Comparison of ENCODE assay signal across 8 mouse cellular contexts in the genomic region with DNA sequence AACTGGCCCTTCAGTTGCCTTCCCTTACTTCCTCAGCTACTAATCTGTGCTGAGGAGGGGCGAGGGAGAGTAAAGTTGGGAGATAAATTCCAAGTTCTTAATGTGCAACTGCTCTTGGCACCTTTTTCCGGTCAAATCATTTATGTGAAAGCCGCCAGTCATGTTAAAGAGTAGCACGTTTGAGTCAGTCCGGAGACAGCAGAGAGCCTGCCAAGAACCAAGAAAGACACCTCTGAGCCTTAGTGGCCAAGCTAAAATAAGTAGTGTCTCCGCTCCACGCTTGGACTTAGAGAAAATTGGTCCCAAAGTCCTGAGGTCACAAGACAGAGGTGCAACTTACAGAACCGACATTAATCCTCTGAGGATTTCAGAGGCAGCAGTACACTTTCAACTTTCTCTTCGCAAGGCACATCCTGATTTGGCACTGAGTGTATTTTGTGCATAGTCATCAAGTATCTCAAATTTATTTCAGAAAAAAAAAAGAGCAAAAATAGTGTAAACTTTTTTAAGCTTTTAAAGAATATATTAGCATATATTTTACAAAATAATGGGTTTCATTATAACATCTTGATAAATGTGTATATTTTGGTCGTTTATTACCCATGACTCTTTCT. TPM values are rescaled to one million over a fixed set of nuclear protein-coding genes. Genes with fewer than 3 reads are reported as not detected.
DNase-seq lines count a peak whose midpoint lies in the region; ATAC-seq and TF ChIP-seq lines count a peak whose summit lies in the region.

No protein-coding gene starts in this region.

- peak overlapping the region; percentile 93 for H3K4me3 ChIP-seq in cortical plate, adult 2 months (ENCODE audit: insufficient read depth, low read length)
- H3K4me3 ChIP-seq in hindbrain, embryonic 16.5 days (ENCODE audit: low read length), result peak overlapping the region; percentile 88
- peak overlapping the region; percentile 57 for H3K4me3 ChIP-seq in midbrain, embryonic 11.5 days (ENCODE audit: low read depth, low read length)

- H3K4me2 ChIP-seq in hindbrain, embryonic 16.5 days (ENCODE audit: low read length), result peak overlapping the region; percentile 99
- H3K4me2 ChIP-seq in midbrain, embryonic 11.5 days, result peak overlapping the region; percentile 62

- no peaks in the 10 kb centered on the region for H3K36me3 ChIP-seq in hindbrain, embryonic 16.5 days (ENCODE audit: control insufficient read depth, insufficient read depth, low read length)
- no peaks in the 10 kb centered on the region for H3K36me3 ChIP-seq in midbrain, embryonic 11.5 days (ENCODE audit: control insufficient read depth, insufficient read depth, low read length)

- no peak for ATAC-seq in hindbrain, embryonic 16.5 days
- ATAC-seq in midbrain, embryonic 11.5 days (ENCODE audit: low FRiP score), result no peak
- ATAC-seq in granulocyte monocyte progenitor cell, adult 5-6 weeks (replicated peaks; ENCODE audit: poor library complexity, severe bottlenecking), result no peak

- H3K9me3 ChIP-seq in hindbrain, embryonic 16.5 days (ENCODE audit: control insufficient read depth, low read length), result no peaks in the 10 kb centered on the region
- no peaks in the 10 kb centered on the region for H3K9me3 ChIP-seq in midbrain, embryonic 11.5 days (ENCODE audit: control insufficient read depth, low read length)

- peak; percentile 64 for DNase-seq in kidney, adult 9 months
- DNase-seq in kidney, postnatal 10 days, result no peak
- DNase-seq in midbrain, embryonic 11.5 days (ENCODE audit: low spot score, missing footprints), result no peak
- no peak for DNase-seq in layer of hippocampus, adult 9-10 months (ENCODE audit: low spot score)
- DNase-seq in cerebellum, adult 11 months, result no peak

- no peak overlapping the region for H3K27ac ChIP-seq in cortical plate, adult 2 months (ENCODE audit: insufficient read depth, low read length)
- H3K27ac ChIP-seq in hindbrain, embryonic 16.5 days (ENCODE audit: low read depth, low read length), result no peak overlapping the region
- H3K27ac ChIP-seq in midbrain, embryonic 11.5 days (ENCODE audit: low read depth, low read length), result no peak overlapping the region

- WGBS in hindbrain, embryonic 16.5 days, result 15% methylated on average over 10 of the region's 10 CpGs
- 10% methylated on average over 10 of the region's 10 CpGs for WGBS in midbrain, embryonic 11.5 days

- no peak for TF ChIP-seq CTCF in cortical plate, adult 2 months (IDR thresholded peaks at IDR 0.05; ENCODE audit: extremely low read depth, insufficient read depth, low read length)

- TF ChIP-seq POLR2A in cortical plate, adult 2 months (IDR thresholded peaks at IDR 0.05; ENCODE audit: extremely low read depth, insufficient read depth, low read length), result no peak

- H3K27me3 ChIP-seq in hindbrain, embryonic 16.5 days (replicated peaks; ENCODE audit: control insufficient read depth, insufficient read depth, low read length), result peaks cover 2% of the 10 kb centered on the region; the same call in 1 of the 2 replicates
- peaks cover 5% of the 10 kb centered on the region; the same call in 1 of the 2 replicates for H3K27me3 ChIP-seq in midbrain, embryonic 11.5 days (ENCODE audit: control insufficient read depth, insufficient read depth, low read length)

- H3K9ac ChIP-seq in hindbrain, embryonic 16.5 days (ENCODE audit: low read depth, low read length), result peak overlapping the region; percentile 77
- H3K9ac ChIP-seq in midbrain, embryonic 11.5 days (ENCODE audit: low read length), result peak overlapping the region; percentile 50; the same call in 1 of the 2 replicates

- H3K4me1 ChIP-seq in cortical plate, adult 2 months (ENCODE audit: control insufficient read depth, insufficient read depth, low read length), result peaks cover 5% of the 10 kb centered on the region; the same call in 1 of the 2 replicates
- H3K4me1 ChIP-seq in hindbrain, embryonic 16.5 days (ENCODE audit: control insufficient read depth, insufficient read depth, low read depth, low read length), result peaks cover 4% of the 10 kb centered on the region
- peaks cover 4% of the 10 kb centered on the region for H3K4me1 ChIP-seq in midbrain, embryonic 11.5 days (ENCODE audit: control insufficient read depth, insufficient read depth, low read length)

RNA-seq across cellular contexts. Expression of gene Vps13a, which starts 0.8 kb away (rescaled TPM):
- polyA plus RNA-seq in cortical plate, adult 2 months (2012; rRNA removed), result 47.1 and 50.8 TPM in 2 replicates
- 8.4 and 9.5 TPM in 2 replicates for polyA plus RNA-seq in hindbrain, embryonic 16.5 days (2015; fragmentation: Nextera tagmentation; extraction: Ambion mirVana)
- polyA plus RNA-seq in midbrain, embryonic 11.5 days (2014; fragmentation: Nextera tagmentation; extraction: Ambion mirVana), result 12.4 and 13.4 TPM in 2 replicates
- 50.6 and 60.5 TPM in 2 replicates for total RNA-seq in granulocyte monocyte progenitor cell, adult 5-6 weeks (2014; fragmentation: Nextera tagmentation)
- 63.0 and 65.9 TPM in 2 replicates for total RNA-seq in granulocyte monocyte progenitor cell, adult 5-6 weeks (2017)
